Mouse (Mus musculus) lung, adult 18-20 months (tissue): ENCODE data around the gene Incenp.
"Not testable (repeated sequence)": the region's sequence is repeated elsewhere in the genome, so short reads cannot be mapped to it uniquely, and the experiment has no call there.

Source experiments
- DNase-seq, 2 experiments: peaks; one replicate each; pipeline ENCODE4 v3.0.0; 2022; ENCODE audit warnings: mixed read lengths in 2 of 2

The Incenp gene

DNA sequence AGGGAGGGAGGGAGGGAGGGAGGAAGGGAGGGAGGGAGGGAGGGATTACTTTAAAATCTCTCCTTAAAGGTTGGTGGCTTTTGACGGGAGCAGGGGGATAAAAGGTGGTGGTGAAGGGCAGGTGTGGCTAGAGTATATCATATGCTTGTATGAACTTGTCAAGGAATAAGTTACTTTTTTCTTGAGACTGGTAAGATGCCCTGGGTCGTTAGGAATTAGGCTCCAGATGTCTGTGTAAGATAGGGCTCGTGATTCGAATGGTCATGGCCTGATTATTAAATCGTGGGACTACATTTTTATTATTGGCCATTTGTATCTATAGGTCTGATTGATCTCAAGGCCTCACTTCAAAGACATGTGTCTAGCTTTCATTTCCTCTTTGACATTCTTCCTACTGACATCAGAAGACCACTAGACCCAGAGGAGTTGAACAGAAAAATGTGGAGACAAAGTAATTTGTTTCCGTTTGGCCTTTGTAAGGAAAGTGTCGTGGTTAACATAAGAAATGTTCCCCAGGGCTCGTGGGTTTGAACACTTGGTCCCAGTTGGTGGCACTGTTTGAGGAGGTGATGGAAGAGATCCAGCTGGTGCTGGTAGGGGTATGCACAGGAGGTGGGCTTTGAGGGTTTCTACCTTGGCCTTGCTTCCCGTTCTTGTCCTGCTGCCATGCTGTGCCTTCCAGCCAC lies 19.0 kb upstream of the Incenp start:
- DNase-seq = no peak

DNA sequence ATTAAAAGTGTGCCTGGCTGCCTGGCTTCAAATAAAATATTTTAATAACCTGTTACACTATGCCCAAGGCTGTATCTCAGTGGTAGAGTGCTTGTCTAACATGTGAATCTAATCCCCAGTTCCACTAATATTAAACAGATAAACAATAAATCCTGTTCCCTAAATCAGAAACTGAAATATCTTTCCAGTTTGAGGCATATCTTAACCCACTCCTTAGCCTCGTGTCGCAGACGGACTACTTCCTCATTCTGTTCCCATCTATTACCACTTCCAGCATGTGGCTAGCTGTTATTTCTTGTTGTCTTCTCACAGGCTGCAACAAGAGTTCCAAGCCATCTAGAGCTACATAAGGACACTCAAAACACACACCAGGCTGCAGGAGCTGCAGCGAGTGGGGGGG lies 18.4 kb upstream of the Incenp start:
- DNase-seq = no peak

DNA sequence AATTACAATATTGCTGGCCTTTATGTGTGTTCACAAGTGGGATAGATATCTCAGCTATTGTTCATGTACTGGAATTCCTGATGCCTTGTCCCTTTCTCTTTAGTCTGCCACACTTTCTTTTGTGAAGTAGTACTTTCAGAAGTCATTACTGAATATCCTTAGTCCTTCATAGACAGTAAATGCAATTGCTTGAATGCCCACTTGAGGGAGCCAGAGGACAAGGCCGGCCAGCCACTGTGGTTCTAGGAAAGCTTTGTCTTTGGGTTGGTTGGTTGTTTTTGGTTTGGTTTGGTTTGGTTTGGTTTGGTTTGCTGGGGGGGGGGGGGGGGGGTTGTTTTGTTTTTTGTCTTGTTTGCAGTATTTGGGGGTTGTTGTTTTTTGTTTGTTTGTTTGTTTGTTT lies 16.6 kb upstream of the Incenp start:
- peak; percentile 73 to 83 for DNase-seq

DNA sequence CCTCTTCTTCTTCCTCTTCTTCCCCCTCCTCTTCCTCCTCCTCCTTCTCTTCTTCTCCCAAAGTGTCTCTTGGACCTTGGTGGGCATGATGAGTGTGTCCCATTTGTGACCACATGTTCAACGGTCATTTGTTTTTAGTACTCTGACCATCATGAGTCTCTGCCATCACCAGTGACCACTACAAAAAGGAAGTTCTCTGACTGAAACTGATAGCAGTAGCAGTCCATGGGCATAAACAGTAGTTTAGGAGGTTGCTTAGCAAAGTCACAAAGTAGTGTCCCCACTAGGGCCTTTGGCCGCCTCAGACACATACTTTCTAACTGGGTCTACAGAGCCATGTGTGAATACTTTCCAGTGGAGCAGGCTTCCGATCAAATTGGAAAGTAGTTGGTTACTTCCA lies 15.0 kb upstream of the Incenp start:
- no peak for DNase-seq

DNA sequence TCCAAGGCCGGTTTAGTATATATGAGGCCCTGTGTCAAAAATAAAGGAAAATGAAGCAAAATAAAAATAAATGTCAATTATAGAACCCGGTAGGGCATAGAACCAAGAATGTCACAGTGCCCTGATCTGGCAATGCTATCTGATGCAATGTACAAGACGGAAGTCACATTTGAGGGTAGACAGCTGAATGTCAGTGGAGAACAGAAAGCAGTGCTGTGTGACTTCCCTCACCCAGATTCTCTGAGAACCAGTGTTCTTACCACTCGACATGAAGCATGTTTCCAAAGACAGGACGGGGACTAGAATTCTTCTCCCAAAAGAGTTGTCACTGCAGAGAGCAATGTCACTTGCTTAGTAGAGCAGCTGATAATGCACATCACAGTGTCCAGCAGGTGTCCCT lies 14.4 kb upstream of the Incenp start:
- no peak for DNase-seq

DNA sequence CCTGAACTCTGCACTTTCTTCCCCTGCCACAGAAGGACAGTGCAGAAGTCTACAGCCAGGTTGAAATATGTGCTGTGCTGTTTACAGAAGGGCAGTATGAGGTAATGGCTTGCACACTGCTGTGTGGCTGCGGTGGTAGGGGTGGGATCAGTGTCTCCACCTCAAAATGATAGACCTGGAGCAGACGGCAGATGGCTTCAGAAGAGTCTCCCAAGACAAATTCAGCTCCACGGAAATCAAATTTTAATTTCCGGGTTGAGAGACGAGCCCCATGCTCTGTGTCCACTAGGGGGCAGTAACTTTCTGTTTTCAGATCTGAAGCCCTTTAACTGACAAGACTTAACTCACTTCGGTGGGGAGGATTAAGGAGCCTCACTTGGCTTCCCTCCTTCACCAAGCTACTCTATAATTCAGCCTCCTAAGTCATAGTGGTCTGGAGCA lies 12.0 kb upstream of the Incenp start:
- DNase-seq = peak; percentile 28 to 55

DNA sequence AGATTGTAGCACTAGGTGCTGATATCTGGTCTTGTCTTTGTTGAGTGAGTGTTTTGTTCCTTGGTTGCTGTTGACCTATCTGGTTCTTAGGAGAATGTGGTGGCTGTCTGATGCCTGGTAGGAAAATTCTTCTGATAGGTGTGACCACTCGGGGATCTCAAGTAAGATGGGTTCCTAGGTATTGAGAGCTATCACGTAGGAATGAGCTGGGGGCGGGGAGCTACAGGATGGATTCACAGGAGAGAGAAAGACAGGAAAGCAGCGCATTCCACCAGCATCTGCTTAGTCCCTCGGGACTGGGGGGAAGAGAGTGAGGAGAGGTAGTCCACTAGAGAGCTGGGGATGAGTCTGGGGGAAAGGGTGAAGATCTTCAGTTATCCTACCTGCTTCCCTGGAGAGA lies 10.0 kb upstream of the Incenp start:
- DNase-seq = no peak

DNA sequence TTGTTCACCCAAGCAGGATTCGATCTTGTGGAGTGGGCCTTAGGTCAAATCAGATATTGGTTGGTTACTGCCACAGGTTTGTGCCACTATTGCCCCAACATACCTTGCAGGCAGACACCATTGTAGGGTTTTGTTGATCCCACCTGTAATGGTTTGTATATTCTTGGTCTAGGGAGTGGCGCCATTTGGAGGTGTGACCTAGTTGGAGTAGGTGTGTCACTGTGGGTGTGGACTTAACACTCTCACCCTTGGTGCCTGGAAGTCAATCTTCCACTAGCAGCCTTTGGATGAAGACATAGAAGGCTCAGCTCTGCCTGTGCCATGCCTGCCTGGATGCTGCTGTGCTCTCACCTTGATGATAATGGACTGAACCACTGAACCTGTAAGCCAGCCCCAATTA lies 1.3 kb upstream of the Incenp start:
- not testable (repeated sequence) for DNase-seq

DNA sequence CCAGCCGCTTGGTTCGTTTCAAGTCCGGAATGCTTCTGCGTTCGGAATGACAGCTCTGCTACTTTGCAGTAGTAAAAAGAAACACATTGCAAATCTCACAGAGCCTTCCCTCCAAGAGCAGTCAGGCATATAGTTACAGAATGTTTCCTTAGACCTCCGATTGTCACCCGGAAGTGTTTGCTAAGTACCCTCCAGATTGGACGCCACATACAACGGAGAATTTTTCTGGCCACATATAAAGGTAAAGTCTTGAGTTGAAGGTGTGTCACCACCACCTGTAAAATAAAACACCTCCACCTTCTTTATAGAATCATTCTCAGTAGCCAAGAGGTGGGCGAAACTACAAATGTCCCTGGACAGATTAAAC lies 412 bp upstream of the Incenp start:
- DNase-seq = no peak

DNA sequence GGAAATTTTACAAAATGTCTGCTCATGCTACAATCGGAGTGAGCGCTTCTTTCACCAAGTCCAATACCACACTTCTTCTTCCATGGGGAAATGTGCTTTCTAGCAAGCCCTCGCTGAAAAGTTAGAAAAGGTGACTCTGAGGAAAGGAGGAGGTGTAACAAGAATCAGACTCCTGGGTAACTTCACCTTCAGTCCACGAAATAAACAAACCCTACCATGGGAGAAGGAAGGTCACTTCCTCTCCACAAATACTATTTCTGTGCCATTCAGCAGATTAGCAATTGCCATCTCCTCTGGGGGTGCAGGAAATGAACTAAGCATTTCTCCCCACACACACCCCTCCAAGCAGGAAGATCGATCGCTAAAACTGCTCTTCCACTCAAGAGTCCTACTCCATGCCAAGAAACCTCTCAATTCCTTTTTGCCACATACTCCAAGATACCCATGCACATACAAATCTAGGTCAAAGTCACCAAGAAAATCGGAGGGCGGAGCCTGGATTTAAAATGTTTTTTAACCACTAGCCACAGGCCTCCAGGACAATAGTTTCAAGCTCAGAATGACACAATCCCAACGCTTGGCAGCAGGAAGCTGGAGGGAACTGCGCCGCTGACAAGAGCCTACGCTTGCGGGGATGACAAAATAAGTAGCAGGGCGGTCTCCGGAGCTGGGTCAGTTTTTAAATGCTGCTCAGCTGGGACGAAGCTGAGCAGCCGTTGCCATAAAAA lies 848 bp downstream of the Incenp start:
- DNase-seq = peak in 1 of 2 experiments; percentile 36

DNA sequence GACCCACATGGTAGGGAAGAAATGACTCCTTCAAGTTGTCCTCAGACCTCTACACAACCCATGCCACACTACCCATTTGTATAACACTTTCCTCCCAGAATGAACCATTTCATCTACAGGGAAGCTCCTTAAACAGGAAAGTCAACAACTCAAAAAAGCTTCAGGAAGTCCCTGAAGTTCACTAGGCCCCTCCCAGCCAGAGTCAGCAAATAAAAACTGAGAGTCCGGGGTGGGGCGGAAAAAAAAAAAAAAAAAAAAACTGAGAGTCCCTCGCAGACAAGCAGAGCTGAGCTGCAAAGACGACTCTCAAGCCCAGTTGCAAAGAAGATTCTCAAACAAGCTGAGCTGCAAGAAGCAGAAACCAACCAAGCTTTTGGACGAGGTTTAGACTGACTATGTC lies 3.3 kb downstream of the Incenp start:
- no peak for DNase-seq

DNA sequence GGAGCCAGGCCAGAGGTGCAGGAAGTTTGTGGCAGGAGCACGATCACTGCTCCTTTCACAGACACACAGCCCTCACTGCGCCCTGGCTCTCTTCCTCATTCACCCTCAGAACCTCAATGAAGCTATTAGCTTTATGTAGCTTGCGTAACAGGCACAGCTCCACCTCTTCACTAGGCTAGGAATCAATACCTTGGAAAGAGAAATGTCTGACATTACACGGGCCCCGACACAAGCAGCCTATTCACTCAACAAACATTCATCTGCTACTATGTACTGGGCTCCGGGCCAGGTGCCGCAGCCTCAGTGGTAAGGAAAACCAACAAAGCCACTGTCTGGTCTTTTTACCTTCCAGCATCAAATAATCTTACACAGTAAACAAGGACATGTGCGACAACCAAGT lies 12.6 kb downstream of the Incenp start:
- peak in 1 of 2 experiments; percentile 12 for DNase-seq

DNA sequence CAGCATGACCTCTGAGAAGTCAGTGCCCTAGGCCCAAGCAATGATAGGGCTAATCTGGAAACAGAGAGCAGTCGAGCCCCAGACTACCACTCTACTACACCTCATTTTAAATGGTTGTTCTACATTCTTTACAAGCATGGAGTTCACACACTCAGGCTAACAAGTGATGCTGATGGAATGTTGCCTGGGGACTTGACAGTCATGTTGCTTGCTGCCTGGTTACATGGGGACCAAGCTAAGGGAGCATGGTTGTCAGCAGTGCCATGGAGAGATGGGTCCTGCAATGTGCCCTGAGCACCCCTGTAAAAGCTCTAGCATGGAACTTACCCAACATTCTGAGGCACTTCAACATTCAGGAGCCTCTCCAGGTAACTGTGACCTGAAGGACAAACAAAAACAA lies 13.0 kb downstream of the Incenp start:
- no peak for DNase-seq

DNA sequence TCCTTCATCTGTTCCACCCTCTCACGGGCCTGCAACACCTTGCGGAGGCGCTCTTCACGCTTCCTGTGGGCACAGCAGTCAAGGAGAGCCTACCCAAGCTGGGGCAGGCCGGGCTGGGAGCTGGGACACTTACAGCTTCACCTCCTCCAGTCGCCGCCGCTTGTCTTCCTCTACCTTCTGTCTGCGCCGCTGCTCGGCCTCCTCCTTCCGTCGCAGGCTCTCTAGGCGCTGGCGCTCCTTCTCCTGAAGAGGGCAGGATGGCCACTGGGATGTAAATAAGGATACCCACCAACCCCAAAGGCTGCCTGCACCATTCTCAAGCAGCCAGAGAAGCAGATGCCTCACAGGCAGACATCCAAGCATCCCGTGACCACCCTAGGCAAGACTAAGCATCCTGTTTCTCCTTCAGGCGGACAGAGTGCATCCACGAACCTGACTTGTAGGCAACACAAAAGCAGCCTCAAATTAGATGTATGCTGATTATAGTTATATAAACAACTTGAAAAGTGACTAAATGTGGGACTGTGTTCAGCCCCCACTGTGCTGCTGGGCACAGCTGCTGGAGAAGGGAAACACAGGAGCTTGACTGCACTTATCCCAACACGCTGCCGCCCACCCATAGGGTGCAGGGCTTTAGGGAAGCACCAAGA lies 21.0 kb downstream of the Incenp start:
- no peak for DNase-seq

DNA sequence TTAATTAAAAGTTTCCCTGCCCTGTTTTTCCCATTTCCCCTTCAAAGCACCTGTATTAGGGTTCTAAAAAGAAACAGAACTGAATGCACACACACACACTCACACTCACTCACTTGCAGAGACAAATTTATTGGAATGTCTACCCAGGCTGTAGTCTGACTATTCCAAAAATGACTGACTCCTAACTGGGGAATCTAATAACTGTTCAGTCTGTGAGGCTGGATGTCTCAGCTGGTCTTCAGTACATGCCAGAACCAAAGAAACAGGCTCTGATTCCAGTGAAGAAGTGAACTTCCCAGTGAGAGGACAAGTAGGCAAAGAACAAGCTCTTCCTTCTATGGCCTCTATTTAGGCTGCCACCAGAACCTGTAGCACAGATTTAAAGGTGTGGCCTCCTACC lies 33.9 kb downstream of the Incenp start:
- DNase-seq = no peak

DNA sequence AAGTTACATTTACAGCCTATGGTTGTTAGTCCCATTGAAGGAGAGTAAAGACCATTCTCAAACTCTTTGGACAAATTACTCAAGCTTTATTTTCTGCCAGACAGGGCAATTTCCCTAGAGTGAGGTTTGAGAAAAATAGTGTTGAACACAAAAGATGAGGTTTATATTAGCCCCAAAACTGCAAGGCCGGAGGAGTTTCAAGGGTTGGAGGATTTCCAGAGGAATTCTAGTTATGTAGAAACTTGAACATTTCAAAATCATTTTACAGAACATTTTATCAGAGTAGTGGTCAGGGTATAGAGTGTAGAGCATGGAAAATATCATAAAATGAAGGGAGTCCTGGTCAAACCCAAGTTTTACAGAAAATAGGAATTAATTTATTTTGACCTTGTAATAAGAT lies 34.5 kb downstream of the Incenp start:
- DNase-seq = no peak

DNA sequence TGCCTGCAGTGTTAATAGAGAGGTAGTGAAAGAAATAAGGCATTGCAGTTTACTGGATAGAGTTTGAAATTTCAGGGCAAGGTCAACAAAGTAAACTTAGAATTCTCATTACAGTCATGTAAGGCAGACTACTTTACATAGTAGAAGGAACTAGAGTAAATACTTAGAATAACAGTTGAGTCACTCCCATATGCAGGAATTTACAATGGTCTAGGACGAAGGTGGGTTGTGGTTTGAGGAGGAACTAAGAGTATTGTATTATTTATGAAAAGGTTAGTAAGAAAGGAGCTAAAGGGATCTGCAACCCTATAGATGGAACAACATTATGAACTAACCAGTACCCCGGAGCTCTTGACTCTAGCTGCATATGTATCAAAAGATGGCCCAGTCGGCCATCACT lies 38.5 kb downstream of the Incenp start:
- DNase-seq = not testable (repeated sequence)

DNA sequence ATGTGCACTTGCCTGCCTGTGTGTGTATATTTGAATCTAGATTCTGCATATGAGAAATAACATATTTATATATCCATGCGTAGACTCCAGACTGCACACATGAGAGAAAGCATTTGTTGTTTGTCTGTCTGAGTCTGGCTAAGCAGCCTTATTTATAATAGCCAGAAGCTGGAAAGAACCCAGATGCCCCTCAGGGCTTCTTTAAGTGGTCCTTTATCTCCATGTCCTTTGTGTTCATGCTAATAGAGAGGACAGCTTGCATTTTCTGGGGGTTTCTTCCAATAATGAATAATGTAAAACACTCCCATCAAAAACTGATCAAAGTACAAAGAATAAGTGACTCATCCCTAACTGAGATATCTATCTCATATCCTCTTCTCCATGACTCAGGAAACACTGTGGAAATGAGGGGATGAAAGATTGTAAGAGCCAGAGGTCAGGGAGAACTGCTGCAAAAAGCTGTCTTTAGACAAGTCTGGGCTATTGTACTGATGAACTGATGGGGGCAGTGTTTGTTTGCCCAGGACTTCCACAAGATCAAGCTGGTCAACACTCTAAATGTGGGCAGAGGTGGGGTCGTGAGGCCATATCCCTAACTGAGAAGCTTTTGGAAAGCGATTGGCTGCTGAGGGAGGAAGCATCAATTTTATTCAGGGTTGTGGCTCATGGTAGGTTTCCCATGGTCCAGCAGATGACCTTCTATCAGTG lies 49.8 kb downstream of the Incenp start:
- not testable (repeated sequence) for DNase-seq

DNA sequence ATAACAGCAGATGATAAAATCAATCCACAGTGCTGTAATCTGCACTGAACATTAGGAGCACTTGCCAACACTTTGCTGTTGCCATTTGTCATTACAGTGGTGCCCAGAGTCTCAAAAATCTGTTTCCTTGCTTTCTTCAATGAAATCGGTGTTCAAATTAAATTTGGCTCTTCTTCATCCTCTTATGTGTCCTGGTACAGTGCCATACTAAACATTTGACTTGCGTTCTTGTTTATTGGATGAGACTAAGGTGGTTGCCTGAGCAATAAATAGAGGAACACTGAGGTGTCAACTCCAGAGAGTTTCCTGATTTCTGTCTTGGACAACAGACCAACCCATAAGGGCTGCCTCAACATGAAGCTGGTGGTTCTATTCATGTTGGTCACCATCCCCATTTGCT lies 52.1 kb downstream of the Incenp start, which contains the start of gene Scgb2a2:
TSS of gene Scgb2a2 (plus strand) at position 301 of the 400 bp plus-strand sequence.
- no peak for DNase-seq

DNA sequence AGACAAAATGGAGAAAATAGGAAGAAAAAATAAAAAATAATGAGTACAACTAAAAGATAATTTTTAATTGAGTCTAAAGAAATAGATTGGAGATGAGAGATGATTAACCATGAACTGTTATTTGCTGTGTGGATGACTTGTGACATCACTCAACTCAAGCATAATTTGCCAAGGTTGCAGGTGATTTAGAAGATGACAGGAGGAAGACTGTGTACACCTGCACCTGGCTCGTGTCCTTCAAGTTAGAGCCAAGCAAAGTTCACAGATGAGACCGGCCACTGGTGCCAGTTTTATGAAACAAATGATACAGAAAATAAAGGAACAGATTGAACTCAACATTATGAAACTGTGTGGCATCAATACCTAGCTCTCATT lies 62.0 kb downstream of the Incenp start:
- no peak for DNase-seq

DNA sequence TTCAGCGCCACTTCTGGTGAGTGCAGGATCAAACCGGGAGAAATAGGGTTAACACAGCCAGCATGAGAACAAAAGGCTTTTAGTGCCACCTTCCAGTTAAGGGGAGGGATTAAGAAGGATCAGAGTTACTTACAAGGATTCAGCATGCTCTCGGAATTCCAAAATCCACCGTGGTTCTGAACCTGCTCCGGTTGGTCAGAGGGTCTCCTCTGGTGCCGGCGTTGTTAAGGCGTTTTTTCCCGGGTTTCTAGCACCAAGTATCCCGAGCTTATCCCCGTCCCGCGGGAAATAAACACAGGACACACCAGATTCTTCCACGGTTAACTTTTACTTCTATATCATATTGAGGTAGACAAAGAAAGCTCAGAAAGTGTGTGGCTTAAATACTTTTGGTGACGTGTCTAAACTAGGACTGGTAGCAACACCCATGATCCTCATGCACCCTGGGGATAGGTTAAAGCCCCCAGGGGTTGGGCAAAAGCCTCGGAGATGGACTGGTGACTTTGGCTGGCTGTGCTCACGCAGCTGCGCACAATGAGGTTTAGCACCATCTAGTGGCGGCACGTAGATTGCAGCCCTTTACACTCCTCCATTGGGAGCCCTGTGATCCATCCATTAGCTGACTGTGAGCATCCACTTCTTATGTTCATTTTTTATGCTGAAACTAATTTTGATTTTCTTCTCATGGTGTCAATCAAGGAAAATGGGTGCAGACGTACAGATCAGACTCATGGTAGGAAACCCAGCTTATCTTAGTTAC lies 62.6 kb downstream of the Incenp start:
- DNase-seq = peak; percentile 46 to 56
